Mouse (Mus musculus): ENCODE results near the gene Orc5. TPM values are rescaled to one million over a fixed set of nuclear protein-coding genes. Genes with fewer than 3 reads are reported as not detected.

Gene Orc5
- total RNA-seq, 2 experiments from 2014 or later = 30.3 to 34.9 TPM

Other genes with a start within 250 kb of the Orc5 start
- gene Reln, start 205.7 kb downstream of the Orc5 start, total RNA-seq (2015) = 0.15 TPM in 1 of 2 replicates, not detected in the other
- not detected in 2 replicates for gene Reln, start 205.7 kb downstream of the Orc5 start, total RNA-seq (2017)
- gene Lhfpl3, start 195.6 kb upstream of the Orc5 start, total RNA-seq (2015) = not detected in 2 replicates
- gene Lhfpl3, start 195.6 kb upstream of the Orc5 start, total RNA-seq (2017) = not detected in 2 replicates